Mouse (Mus musculus) liver, postnatal 0 days (tissue): ENCODE measurements around the gene Rfx4. TPM values are rescaled to one million over a fixed set of nuclear protein-coding genes. Genes with fewer than 3 reads are reported as not detected.

ENCODE experiments used
- ATAC-seq: fragments of 200-750 bp; cut with Nextera tagmentation; 2 replicates; pipeline ENCODE4 v1.8.0; 2017; ENCODE audit warnings: mild to moderate bottlenecking, moderate library complexity
- DNase-seq: peaks from one replicate; pipeline ENCODE4 v3.0.0-alpha.2; 2016
- H3K27ac ChIP-seq: fragments of 300-500 bp; sonication (generic); 2 replicates; pipeline ENCODE4 v1.5.1; 2014; ENCODE audit warnings: antibody characterized with exemption, moderate library complexity, mild to moderate bottlenecking, low read depth
- H3K27me3 ChIP-seq: fragments of 300-500 bp; sonication (generic); 2 replicates; pipeline ENCODE4 v1.6.1; 2014; ENCODE audit warnings: low read length, control low read depth, mixed read lengths; ENCODE audit not compliant: insufficient read depth
- H3K36me3 ChIP-seq: fragments of 300-500 bp; sonication (generic); replicated peaks from 2 replicates; pipeline ENCODE4 v1.6.1; 2014; ENCODE audit warnings: mild to moderate bottlenecking, control low read depth, low read length, moderate library complexity, mixed read lengths; ENCODE audit not compliant: insufficient read depth
- H3K4me1 ChIP-seq: fragments of 300-500 bp; sonication (generic); 2 replicates; pipeline ENCODE4 v1.6.1; 2014; ENCODE audit warnings: antibody characterized with exemption, mild to moderate bottlenecking, control low read depth; ENCODE audit not compliant: insufficient read depth
- H3K4me2 ChIP-seq: fragments of 300-500 bp; sonication (generic); 2 replicates; pipeline ENCODE4 v1.6.1; 2014; ENCODE audit warnings: low read depth, mild to moderate bottlenecking, low read length, moderate library complexity, mixed read lengths
- H3K4me3 ChIP-seq: fragments of 300-500 bp; sonication (generic); 2 replicates; pipeline ENCODE4 v1.5.1; 2014; ENCODE audit warnings: low read depth, low read length
- H3K9ac ChIP-seq: fragments of 300-500 bp; sonication (generic); replicated peaks from 2 replicates; pipeline ENCODE4 v1.6.1; 2014; ENCODE audit warnings: mild to moderate bottlenecking, moderate library complexity
- H3K9me3 ChIP-seq: fragments of 300-500 bp; sonication (generic); 2 replicates; pipeline ENCODE4 v1.6.1; 2016; ENCODE audit warnings: mild to moderate bottlenecking, control low read depth, low read length, mixed read lengths
- CTCF ChIP-seq: sonication (generic); IDR thresholded peaks from 2 replicates; pipeline ENCODE4 v1.5.1; 2016; ENCODE audit warnings: antibody characterized with exemption, low read depth
- EP300 ChIP-seq: IDR thresholded peaks from 2 replicates; pipeline ENCODE4 v1.6.1; 2016; ENCODE audit warnings: antibody characterized with exemption, low read depth, mild to moderate bottlenecking
- WGBS: fragments of 180-500 bp; shearing (Covaris S2); extraction: QIAGEN DNeasy Blood & Tissue Kit; methylation state at CpG from one replicate; pipeline ENCODE4 v1.1.7; 2014; ENCODE audit not compliant: insufficient replicate concordance; 5-methylcytosine and 5-hydroxymethylcytosine counted together
- polyA plus RNA-seq: library from polyadenylated mRNA; unstranded; fragments of >200 nt; fragmentation: Nextera tagmentation; extraction: Ambion mirVana; gene quantifications from 2 replicates; pipeline ENCODE4 v1.2.1, GENCODE M21; 2015

Rfx4 gene
- polyA plus RNA-seq, 1 experiment from 2014 or later = not detected

DNA sequence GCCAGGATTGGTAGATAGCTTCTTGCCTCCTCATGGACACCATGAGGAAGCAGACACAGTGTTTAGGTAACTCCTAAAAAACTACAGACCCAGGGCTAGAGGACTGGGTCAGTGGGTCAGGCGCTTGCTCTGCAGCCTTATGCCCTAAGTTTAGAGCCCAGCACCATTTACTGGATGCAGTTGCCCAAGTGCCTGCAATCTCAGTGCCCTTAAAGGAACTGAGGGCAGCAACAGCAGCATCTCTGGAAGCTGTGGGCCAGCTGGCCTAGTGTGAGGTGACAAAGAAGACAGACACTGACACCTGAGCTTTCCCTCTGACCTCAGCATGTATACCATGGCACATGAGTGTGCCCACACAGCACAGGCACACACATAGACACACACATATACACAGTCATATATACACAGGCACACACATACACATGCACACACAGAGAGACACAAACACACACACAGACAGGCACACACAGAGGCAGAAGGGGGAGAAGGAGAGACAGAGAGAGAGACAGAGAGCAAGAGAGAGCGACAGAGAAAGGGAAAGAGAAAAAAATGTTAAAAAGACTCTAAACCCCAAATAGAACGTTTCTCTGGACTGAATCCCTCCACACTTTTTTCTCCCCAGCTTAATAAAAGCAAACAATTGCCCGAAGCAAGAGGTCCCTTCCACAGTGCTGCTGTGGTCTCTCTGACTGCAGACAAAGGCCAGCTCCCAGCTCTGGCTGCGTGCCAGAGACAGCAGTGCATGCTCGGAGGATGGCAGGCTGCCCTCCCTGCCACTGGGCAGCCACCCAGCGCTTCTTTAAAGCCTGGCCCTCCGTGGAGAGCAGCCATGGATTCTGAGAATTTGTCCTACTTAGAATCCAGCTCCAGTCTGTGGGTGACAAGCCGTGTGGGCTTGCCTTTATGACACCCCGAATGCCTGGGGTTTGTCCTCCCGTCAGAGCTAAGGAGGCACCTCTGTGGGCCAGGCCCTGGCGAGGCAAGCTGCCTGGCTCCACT lies 96.4 kb downstream of the Rfx4 start:
- Histone ChIP-seq H3K4me2 (no peak overlapping the region), H3K9me3 (no peaks in the 10 kb centered on the region)
- no peak for DNase-seq

DNA sequence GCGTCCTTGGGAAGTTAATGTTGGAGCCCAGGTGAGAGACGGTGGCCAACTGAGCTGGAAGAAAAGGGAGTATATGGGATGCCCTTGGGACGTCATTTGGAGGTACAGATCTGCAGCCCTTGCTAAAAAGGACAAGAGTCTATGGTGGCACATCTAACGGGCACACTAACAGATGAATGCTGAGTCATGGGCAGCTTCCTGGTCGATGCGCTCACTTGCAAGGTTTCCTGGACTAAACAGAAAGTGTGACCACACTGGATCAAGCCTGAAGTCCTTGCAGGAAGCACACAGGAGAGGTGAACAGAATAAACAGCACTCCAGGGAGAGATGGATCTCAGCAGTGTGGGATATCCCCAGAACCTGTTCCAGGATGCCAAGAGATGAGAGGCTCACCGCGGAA lies 98.2 kb downstream of the Rfx4 start:
- Histone ChIP-seq H3K27me3 (no peaks in the 10 kb centered on the region), H3K9ac (no peak overlapping the region), H3K4me2 (no peak overlapping the region), H3K36me3 (no peaks in the 10 kb centered on the region), H3K27ac (no peak overlapping the region), H3K9me3 (no peaks in the 10 kb centered on the region), H3K4me3 (no peak overlapping the region), H3K4me1 (no peaks in the 10 kb centered on the region)
- ATAC-seq = no peak
- no peak for DNase-seq
- TF ChIP-seq EP300 = no peak
- WGBS = 64% methylated on average over 8 of the region's 8 CpGs

More for the DNA sequence above, 96.4 kb downstream of the Rfx4 start:
- H3K27me3 ChIP-seq = no peaks in the 10 kb centered on the region
- H3K27ac ChIP-seq = no peak overlapping the region
- TF ChIP-seq CTCF (no peak), EP300 (no peak)
- H3K4me1 ChIP-seq = no peaks in the 10 kb centered on the region
- H3K36me3 ChIP-seq = no peaks in the 10 kb centered on the region
- no peak overlapping the region for H3K4me3 ChIP-seq
- no peak for ATAC-seq
- H3K9ac ChIP-seq = no peak overlapping the region
- WGBS = 57% methylated on average over 12 of the region's 12 CpGs

DNA sequence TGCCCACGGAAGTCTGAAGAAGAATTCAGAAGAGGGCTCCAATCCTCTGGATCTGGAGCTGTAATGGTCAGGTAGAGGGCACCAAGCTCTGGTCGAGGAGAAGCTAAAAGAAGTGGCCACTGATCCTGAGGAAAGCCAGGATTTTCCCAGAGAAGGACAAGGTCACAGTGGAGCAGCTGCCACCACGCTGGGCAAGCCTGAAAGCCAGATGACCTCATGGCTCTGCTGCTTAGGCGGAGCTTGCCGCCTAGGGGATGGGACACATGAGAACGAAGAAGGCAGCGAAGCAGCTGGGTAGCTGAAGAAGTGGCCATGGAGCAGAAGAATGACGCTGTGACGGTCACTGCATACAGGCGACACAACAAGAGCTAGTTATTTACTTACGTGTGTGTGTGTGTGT lies 99.6 kb downstream of the Rfx4 start:
- no peaks in the 10 kb centered on the region for H3K27me3 ChIP-seq
- 79% methylated on average over 11 of the region's 11 CpGs for WGBS
- TF ChIP-seq CTCF = no peak
- no peak for TF ChIP-seq EP300
- H3K36me3 ChIP-seq = no peaks in the 10 kb centered on the region
- no peak for ATAC-seq
- no peaks in the 10 kb centered on the region for H3K9me3 ChIP-seq
- H3K4me1 ChIP-seq = no peaks in the 10 kb centered on the region
- no peak overlapping the region for H3K27ac ChIP-seq
- no peak overlapping the region for H3K4me3 ChIP-seq
- no peak overlapping the region for H3K4me2 ChIP-seq
- H3K9ac ChIP-seq = no peak overlapping the region
- DNase-seq = no peak

- DNase-seq (no peak), ATAC-seq (no peak)
- no peak overlapping the region for H3K4me3 ChIP-seq
- H3K27me3 ChIP-seq = no peaks in the 10 kb centered on the region
- H3K36me3 ChIP-seq = no peaks in the 10 kb centered on the region
- H3K9me3 ChIP-seq = no peaks in the 10 kb centered on the region
- no peak overlapping the region for H3K4me2 ChIP-seq
- TF ChIP-seq CTCF = no peak
- TF ChIP-seq EP300 = no peak
- WGBS = 62% methylated on average over 8 of the region's 8 CpGs
- H3K9ac ChIP-seq = no peak overlapping the region
- no peak overlapping the region for H3K27ac ChIP-seq
- H3K4me1 ChIP-seq = no peaks in the 10 kb centered on the region
Observed at GRCm38 (mm10) chr10:84858371-84858770, 102.5 kb downstream of the Rfx4 start.

DNA sequence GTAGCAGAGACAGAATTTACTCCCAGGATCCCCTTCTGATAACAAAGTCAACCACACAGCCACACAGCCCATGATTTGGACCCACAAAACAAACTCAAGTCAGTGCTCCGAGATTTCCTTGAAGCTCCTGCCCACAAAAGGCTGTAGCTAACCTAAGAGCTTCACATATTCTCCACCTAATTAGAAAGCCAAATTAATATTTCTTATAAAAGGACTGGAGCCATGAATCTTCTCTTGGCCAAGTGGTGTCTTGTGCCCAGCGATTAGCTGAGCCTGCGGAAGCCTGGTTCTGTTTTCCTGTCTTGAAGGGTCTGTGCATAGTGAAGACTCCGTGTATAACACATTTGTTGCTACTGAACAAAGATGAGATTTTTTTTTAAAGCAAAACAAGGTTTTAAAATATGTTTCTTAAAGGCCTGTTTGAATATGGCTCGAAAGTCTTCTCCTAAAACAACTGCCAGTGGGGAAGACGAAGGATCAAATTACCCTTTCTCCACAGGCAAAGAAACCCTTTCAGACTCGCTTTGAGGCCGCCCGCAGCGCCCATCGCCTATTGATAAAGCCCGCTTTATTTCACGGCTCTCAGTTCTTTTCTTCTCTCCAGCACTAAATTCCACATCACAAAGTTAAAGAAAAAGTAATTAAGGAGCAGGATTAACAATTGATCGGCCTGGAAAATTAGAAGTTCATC lies 103.1 kb downstream of the Rfx4 start:
- ATAC-seq (no peak), DNase-seq (no peak)
- H3K9ac ChIP-seq = no peak overlapping the region
- no peaks in the 10 kb centered on the region for H3K4me1 ChIP-seq
- H3K36me3 ChIP-seq = no peaks in the 10 kb centered on the region
- no peak overlapping the region for H3K4me2 ChIP-seq
- no peak overlapping the region for H3K27ac ChIP-seq
- 53% methylated on average over 14 of the region's 14 CpGs for WGBS
- no peaks in the 10 kb centered on the region for H3K27me3 ChIP-seq
- no peak overlapping the region for H3K4me3 ChIP-seq
- no peaks in the 10 kb centered on the region for H3K9me3 ChIP-seq
- TF ChIP-seq EP300 (no peak), CTCF (no peak)

DNA sequence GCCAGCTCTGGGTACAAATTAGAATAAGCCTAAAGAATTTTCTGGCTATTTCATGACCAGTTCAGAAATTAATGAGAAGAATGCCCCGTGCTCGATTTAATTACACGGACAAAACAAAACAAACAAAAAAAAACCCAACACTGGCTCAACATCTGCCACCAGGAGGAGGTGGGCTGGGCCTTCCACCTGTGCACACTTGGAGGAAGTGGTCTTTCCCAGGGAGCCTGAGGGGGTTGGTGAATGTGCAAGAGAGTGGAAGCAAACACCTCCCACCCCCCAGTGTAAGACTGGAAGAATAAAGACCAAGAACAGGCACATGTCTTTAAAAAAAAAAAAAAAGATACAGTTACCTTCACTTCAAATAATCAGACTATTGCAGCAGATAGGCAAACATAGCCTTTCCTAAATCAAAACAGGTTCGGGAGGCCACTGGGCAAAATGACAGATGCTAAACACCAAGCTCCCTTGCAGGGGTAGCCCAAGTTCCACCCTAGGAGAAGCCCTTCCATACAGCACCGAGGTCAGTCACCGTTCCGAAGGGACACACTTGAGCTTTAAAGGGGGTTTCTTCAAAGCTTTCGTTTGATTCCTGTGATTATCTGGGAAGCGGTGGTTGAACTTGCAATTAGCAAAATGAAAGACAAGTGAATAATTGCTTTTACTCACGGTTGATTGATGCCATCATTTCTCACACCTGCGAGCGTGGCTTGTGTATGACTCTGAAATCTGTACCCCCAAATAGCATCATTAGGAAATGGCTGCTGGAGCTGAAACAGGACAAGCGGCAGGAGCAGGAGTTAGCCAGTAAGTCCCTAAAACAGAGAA lies 103.9 kb downstream of the Rfx4 start:
- TF ChIP-seq EP300 (no peak), CTCF (no peak)
- 66% methylated on average over 13 of the region's 13 CpGs for WGBS
- Histone ChIP-seq H3K36me3 (no peaks in the 10 kb centered on the region), H3K4me3 (no peak overlapping the region), H3K27me3 (no peaks in the 10 kb centered on the region), H3K9ac (no peak overlapping the region), H3K4me1 (no peaks in the 10 kb centered on the region), H3K27ac (no peak overlapping the region), H3K9me3 (no peaks in the 10 kb centered on the region), H3K4me2 (no peak overlapping the region)
- DNase-seq (no peak), ATAC-seq (no peak)
